9 mouse cellular contexts compared by ENCODE assay signal in the genomic region with DNA sequence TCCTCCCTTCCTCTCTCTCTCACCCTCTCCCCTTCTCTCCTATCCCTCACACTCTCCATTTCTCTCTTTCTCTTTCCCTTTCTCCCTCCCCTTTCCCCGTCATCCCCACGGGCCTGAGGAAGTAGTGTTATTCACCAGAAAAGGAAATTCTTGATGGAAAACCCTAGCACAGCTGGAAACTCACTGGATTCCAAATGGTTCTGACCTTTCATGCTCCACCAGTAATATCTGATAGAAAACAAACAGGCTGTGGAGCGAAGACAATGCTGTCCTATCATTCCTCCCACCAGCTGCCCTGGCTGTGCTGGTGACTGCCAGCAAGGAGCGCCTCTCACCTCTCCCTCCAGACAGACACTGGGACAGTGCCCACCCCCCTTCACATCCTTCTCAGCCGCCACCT. TPM values are rescaled to one million over a fixed set of nuclear protein-coding genes. Genes with fewer than 3 reads are reported as not detected.
DNase-seq lines count a peak whose midpoint lies in the region; ATAC-seq and TF ChIP-seq lines count a peak whose summit lies in the region.
"Had no signal": no experiment of that assay in that cellular context is flagged by ENCODE, and none has a peak within 500 bp of the region (broad histone marks: within the 10 kb centered on the region; RNA-seq: fewer than 3 reads in every experiment).

No protein-coding gene starts in this region.

- H3K36me3 ChIP-seq in kidney, embryonic 16.5 days (ENCODE audit: insufficient read depth, low read length) = 0 out of 2 replicates have a peak, but pooled peaks cover 3% of the 10 kb centered on the region
- peaks cover 4% of the 10 kb centered on the region; the same call in 1 of the 2 replicates for H3K36me3 ChIP-seq in forebrain, embryonic 11.5 days (ENCODE audit: control insufficient read depth, insufficient read depth, low read length)
- no peaks in the 10 kb centered on the region for H3K36me3 ChIP-seq in intestine, embryonic 15.5 days

- H3K4me2 ChIP-seq in kidney, embryonic 16.5 days (replicated peaks; ENCODE audit: low read depth, low read length) = peak overlapping the region; percentile 45
- H3K4me2 ChIP-seq in forebrain, embryonic 11.5 days (ENCODE audit: low read depth, low read length, severe bottlenecking) = peak overlapping the region; percentile 49; the same call in 1 of the 2 replicates
- H3K4me2 ChIP-seq in intestine, embryonic 15.5 days (replicated peaks) = peak overlapping the region; percentile 54

- H3K27ac ChIP-seq in kidney, embryonic 16.5 days (ENCODE audit: low read length) = no peak overlapping the region
- H3K27ac ChIP-seq in forebrain, embryonic 11.5 days (ENCODE audit: low read depth, low read length) = no peak overlapping the region
- H3K27ac ChIP-seq in intestine, embryonic 15.5 days = no peak overlapping the region
- peak overlapping the region; percentile 68 for H3K27ac ChIP-seq in olfactory bulb, adult 2 months (ENCODE audit: insufficient read depth, low read depth, low read length)

- H3K9ac ChIP-seq in kidney, embryonic 16.5 days (replicated peaks; ENCODE audit: low read length) = no peak overlapping the region
- no peak overlapping the region for H3K9ac ChIP-seq in forebrain, embryonic 11.5 days (ENCODE audit: low read length)
- H3K9ac ChIP-seq in intestine, embryonic 15.5 days = no peak overlapping the region

- ATAC-seq in kidney, embryonic 16.5 days (ENCODE audit: low FRiP score, low TSS enrichment) = no peak
- ATAC-seq in forebrain, embryonic 11.5 days (replicated peaks; ENCODE audit: low FRiP score) = peak; percentile 27; the same call in 1 of the 2 replicates
- peak; percentile 42; the same call in 1 of the 2 replicates for ATAC-seq in intestine, embryonic 15.5 days

- peaks cover 38% of the 10 kb centered on the region for H3K4me1 ChIP-seq in kidney, embryonic 16.5 days (ENCODE audit: insufficient read depth, low read length)
- peaks cover 9% of the 10 kb centered on the region for H3K4me1 ChIP-seq in forebrain, embryonic 11.5 days (replicated peaks; ENCODE audit: control insufficient read depth, insufficient read depth, low read length)
- peaks cover 10% of the 10 kb centered on the region for H3K4me1 ChIP-seq in intestine, embryonic 15.5 days (replicated peaks)
- peaks cover 42% of the 10 kb centered on the region for H3K4me1 ChIP-seq in olfactory bulb, adult 2 months (ENCODE audit: control insufficient read depth, insufficient read depth, low read length)

- no peaks in the 10 kb centered on the region for H3K27me3 ChIP-seq in kidney, embryonic 16.5 days (ENCODE audit: insufficient read depth, low read length)
- no peaks in the 10 kb centered on the region for H3K27me3 ChIP-seq in forebrain, embryonic 11.5 days (ENCODE audit: control insufficient read depth, insufficient read depth, low read length)
- H3K27me3 ChIP-seq in intestine, embryonic 15.5 days (replicated peaks) = no peaks in the 10 kb centered on the region

- no peak for DNase-seq in kidney, postnatal 25 days
- DNase-seq in forebrain, embryonic 11.5 days (ENCODE audit: low spot score) = no peak
- DNase-seq in right cerebral cortex, postnatal 4 days = no peak
- no peak for DNase-seq in spleen, postnatal 4 days (ENCODE audit: low spot score in 2 of 2)
- DNase-seq in urinary bladder, postnatal 36 days (ENCODE audit: low spot score in 2 of 2) = no peak
- DNase-seq: spleen, adult 18-20 months had no signal

- H3K4me3 ChIP-seq in kidney, embryonic 16.5 days (ENCODE audit: low read length) = no peak overlapping the region
- H3K4me3 ChIP-seq in forebrain, embryonic 11.5 days (ENCODE audit: low read depth, low read length) = no peak overlapping the region
- H3K4me3 ChIP-seq in intestine, embryonic 15.5 days (replicated peaks) = no peak overlapping the region
- H3K4me3 ChIP-seq in olfactory bulb, adult 2 months (ENCODE audit: insufficient read depth, low read depth, low read length) = no peak overlapping the region

- H3K9me3 ChIP-seq in kidney, embryonic 16.5 days (ENCODE audit: low read length) = no peaks in the 10 kb centered on the region
- H3K9me3 ChIP-seq in forebrain, embryonic 11.5 days (ENCODE audit: control insufficient read depth, low read length) = no peaks in the 10 kb centered on the region
- no peaks in the 10 kb centered on the region for H3K9me3 ChIP-seq in intestine, embryonic 15.5 days

- 11% methylated on average over 5 of the region's 5 CpGs for WGBS in kidney, embryonic 16.5 days
- WGBS in forebrain, embryonic 11.5 days = 12% methylated on average over 5 of the region's 5 CpGs
- WGBS in intestine, embryonic 15.5 days = 22% methylated on average over 5 of the region's 5 CpGs
- WGBS in olfactory bulb, adult 2 months = 6% methylated on average over 5 of the region's 5 CpGs

- no peak for TF ChIP-seq POLR2A in olfactory bulb, adult 2 months (IDR thresholded peaks at IDR 0.05; ENCODE audit: insufficient read depth, low read depth, low read length)

- no peak for TF ChIP-seq CTCF in olfactory bulb, adult 2 months (IDR thresholded peaks at IDR 0.05; ENCODE audit: insufficient read depth, low read depth, low read length)

RNA-seq across cellular contexts. Expression of a gene that starts 27.9 kb away (rescaled TPM):
- 5.4 and 6.2 TPM in 2 replicates for polyA plus RNA-seq in kidney, embryonic 16.5 days (2015; fragmentation: Nextera tagmentation; extraction: Ambion mirVana)
- 10.2 and 10.8 TPM in 2 replicates for polyA plus RNA-seq in forebrain, embryonic 11.5 days (2014; fragmentation: Nextera tagmentation; extraction: Ambion mirVana)
- polyA plus RNA-seq in intestine, embryonic 15.5 days (2015; fragmentation: Nextera tagmentation; extraction: Ambion mirVana) = 3.5 and 3.6 TPM in 2 replicates
- polyA plus RNA-seq in olfactory bulb, adult 2 months (2012; ENCODE audit: insufficient read depth, insufficient read length, low replicate concordance, missing spikeins) = not detected in 2 replicates

RNA-seq across cellular contexts. Expression of a gene that starts 37.5 kb away (rescaled TPM):
- polyA plus RNA-seq in kidney, embryonic 16.5 days (2015; fragmentation: Nextera tagmentation; extraction: Ambion mirVana) = not detected in 2 replicates
- polyA plus RNA-seq in forebrain, embryonic 11.5 days (2014; fragmentation: Nextera tagmentation; extraction: Ambion mirVana) = not detected in 2 replicates
- polyA plus RNA-seq in intestine, embryonic 15.5 days (2015; fragmentation: Nextera tagmentation; extraction: Ambion mirVana) = not detected in 2 replicates
- not detected in 2 replicates for polyA plus RNA-seq in olfactory bulb, adult 2 months (2012; ENCODE audit: insufficient read depth, insufficient read length, low replicate concordance, missing spikeins)

RNA-seq across cellular contexts. Expression of a gene that starts 42.0 kb away (rescaled TPM):
- 10.9 and 12.9 TPM in 2 replicates for polyA plus RNA-seq in kidney, embryonic 16.5 days (2015; fragmentation: Nextera tagmentation; extraction: Ambion mirVana)
- polyA plus RNA-seq in forebrain, embryonic 11.5 days (2014; fragmentation: Nextera tagmentation; extraction: Ambion mirVana) = 10.8 and 11.9 TPM in 2 replicates
- 5.6 and 7.0 TPM in 2 replicates for polyA plus RNA-seq in intestine, embryonic 15.5 days (2015; fragmentation: Nextera tagmentation; extraction: Ambion mirVana)
- not detected in 2 replicates for polyA plus RNA-seq in olfactory bulb, adult 2 months (2012; ENCODE audit: insufficient read depth, insufficient read length, low replicate concordance, missing spikeins)
